Mouse (Mus musculus): ENCODE data around the gene Rhbdd1. TPM values are rescaled to one million over a fixed set of nuclear protein-coding genes. Genes with fewer than 3 reads are reported as not detected.

Gene Rhbdd1
- total and polyA plus RNA-seq, 3 experiments, result 7.5 to 10.4 TPM; not detected in 1

DNA sequence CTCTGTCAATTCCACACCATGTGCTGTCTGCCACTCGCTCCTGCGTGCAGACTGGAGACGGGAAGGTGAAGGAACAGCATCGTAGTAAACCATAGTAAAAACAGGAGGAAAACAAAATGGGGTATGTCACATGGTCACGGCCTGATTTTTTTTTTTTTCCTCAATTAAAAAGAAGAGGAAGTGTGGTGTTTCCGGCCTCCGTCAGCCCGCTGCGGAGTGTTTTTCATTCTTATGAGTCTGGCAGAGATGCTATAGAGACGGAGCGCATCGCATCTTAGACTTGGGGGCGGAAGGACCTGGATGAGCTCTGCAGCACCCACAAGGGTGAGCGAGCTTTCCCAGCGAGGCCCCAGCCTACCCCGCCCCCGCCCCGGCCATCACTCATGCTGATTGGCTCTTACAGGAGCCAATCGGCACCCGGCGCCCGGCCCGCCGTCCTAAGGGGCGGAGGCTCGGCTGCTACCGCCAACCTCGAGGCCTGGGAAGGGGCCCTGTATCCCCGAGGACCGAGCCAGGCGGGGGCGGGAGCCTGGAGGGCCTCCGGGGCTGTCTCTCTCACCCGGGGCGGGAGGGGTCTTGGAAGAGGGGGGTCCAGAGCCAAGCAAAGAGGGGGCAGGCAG, 33.1 kb upstream of the Rhbdd1 start:
- H3K27ac ChIP-seq (ENCODE audit: control insufficient read depth, low read depth, low read length), result no peak overlapping the region
- H3K4me3 ChIP-seq (ENCODE audit: control insufficient read depth in 1 of 2, insufficient read depth in 1 of 2, low read depth in 2 of 2, low read length in 2 of 2), result no peak overlapping the region
- H3K27me3 ChIP-seq (ENCODE audit: control insufficient read depth in 1 of 2, insufficient read depth in 2 of 2, low read length in 2 of 2), result no peaks in the 10 kb centered on the region
- H3K9ac ChIP-seq (ENCODE audit: control insufficient read depth, low read depth, low read length, poor library complexity, severe bottlenecking), result no peak overlapping the region
- TF ChIP-seq POLR2AphosphoS5 (IDR thresholded peaks at IDR 0.05; ENCODE audit: borderline replicate concordance, low read depth, low read length), result no peak
- no peak for TF ChIP-seq SMC3 (IDR thresholded peaks at IDR 0.05; ENCODE audit: low read depth, low read length)
- no peak for TF ChIP-seq MYB (IDR thresholded peaks at IDR 0.05; ENCODE audit: low read depth, low read length)
- TF ChIP-seq MYC (IDR thresholded peaks at IDR 0.05; ENCODE audit: low read depth, low read length), result no peak
- TF ChIP-seq TBP (IDR thresholded peaks at IDR 0.05; ENCODE audit: low read depth, low read length), result no peak
- TF ChIP-seq BHLHE40 (IDR thresholded peaks at IDR 0.05; ENCODE audit: borderline replicate concordance, low read depth, low read length), result no peak
- no peak for TF ChIP-seq ZMIZ1 (IDR thresholded peaks at IDR 0.05; ENCODE audit: low read depth, low read length)
- no peak for TF ChIP-seq TAL1 (IDR thresholded peaks at IDR 0.05; ENCODE audit: low read length)
- no peak for TF ChIP-seq POLR2AphosphoS2 (IDR thresholded peaks at IDR 0.05; ENCODE audit: low read length)
- no peak for TF ChIP-seq EP300 (IDR thresholded peaks at IDR 0.05; ENCODE audit: low read depth in 1 of 2, low read length in 2 of 2)
- no peak for TF ChIP-seq MXI1 (IDR thresholded peaks at IDR 0.05; ENCODE audit: low read depth, low read length)
- no peak for TF ChIP-seq GABPA (IDR thresholded peaks at IDR 0.05; ENCODE audit: low read depth, low read length)
- TF ChIP-seq MEF2A (IDR thresholded peaks at IDR 0.05; ENCODE audit: extremely low read depth, insufficient replicate concordance, low read depth, low read length, poor library complexity, severe bottlenecking), result no peak
- TF ChIP-seq E2F4 (IDR thresholded peaks at IDR 0.05; ENCODE audit: borderline replicate concordance, low read depth, low read length), result no peak
- TF ChIP-seq ZKSCAN1 (IDR thresholded peaks at IDR 0.05; ENCODE audit: low read depth, low read length), result no peak
- TF ChIP-seq POLR2A (IDR thresholded peaks at IDR 0.05; ENCODE audit: control insufficient read depth in 1 of 2, insufficient read depth in 1 of 2, low read depth in 1 of 2, low read length in 2 of 2, poor library complexity in 1 of 2), result no peak
- TF ChIP-seq ZC3H11A (IDR thresholded peaks at IDR 0.05; ENCODE audit: low read depth, low read length), result no peak
- DNase-seq (ENCODE audit: low read depth, low spot score), result no peak
- H3K9me3 ChIP-seq (replicated peaks; ENCODE audit: insufficient read depth, low read length), result no peaks in the 10 kb centered on the region
- no peaks in the 10 kb centered on the region for H3K4me1 ChIP-seq (ENCODE audit: control insufficient read depth in 1 of 2, insufficient read depth in 2 of 2, low read length in 2 of 2)
- H3K79me2 ChIP-seq (ENCODE audit: control insufficient read depth, insufficient read depth, low read length, poor library complexity), result no peaks in the 10 kb centered on the region
- no peaks in the 10 kb centered on the region for H3K36me3 ChIP-seq (ENCODE audit: control insufficient read depth in 1 of 2, insufficient read depth in 2 of 2, low read length in 2 of 2)

DNA sequence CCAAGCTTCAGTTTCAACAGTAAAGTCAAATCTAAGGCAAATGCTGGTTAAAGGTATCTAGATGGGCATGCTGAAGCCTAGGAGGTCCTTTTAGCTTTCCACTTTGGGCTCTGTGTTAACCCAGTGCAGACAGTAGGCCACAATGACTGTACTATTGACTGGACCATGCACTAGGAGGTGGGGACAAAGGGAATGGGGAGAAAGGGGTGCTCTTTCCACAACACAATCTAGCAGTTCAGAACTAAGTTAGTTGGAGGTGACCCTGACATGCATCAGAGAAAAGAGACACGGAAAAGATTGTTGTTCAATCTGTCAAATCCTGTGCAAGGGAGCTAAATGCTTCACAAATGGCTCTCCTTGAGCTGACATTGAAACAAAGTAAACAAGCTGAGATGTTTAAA, 32.4 kb upstream of the Rhbdd1 start:
- no peak overlapping the region for H3K4me3 ChIP-seq (ENCODE audit: control insufficient read depth in 1 of 2, insufficient read depth in 1 of 2, low read depth in 2 of 2, low read length in 2 of 2)
- no peaks in the 10 kb centered on the region for H3K36me3 ChIP-seq (ENCODE audit: control insufficient read depth in 1 of 2, insufficient read depth in 2 of 2, low read length in 2 of 2)
- H3K79me2 ChIP-seq (ENCODE audit: control insufficient read depth, insufficient read depth, low read length, poor library complexity), result no peaks in the 10 kb centered on the region
- H3K27me3 ChIP-seq (ENCODE audit: control insufficient read depth in 1 of 2, insufficient read depth in 2 of 2, low read length in 2 of 2), result no peaks in the 10 kb centered on the region
- TF ChIP-seq TBP (IDR thresholded peaks at IDR 0.05; ENCODE audit: low read depth, low read length), result no peak
- TF ChIP-seq ZKSCAN1 (IDR thresholded peaks at IDR 0.05; ENCODE audit: low read depth, low read length), result no peak
- TF ChIP-seq ETS1 (IDR thresholded peaks at IDR 0.05; ENCODE audit: low read depth, low read length), result no peak
- TF ChIP-seq ELF1 (IDR thresholded peaks at IDR 0.05; ENCODE audit: low read depth, low read length), result no peak
- no peak overlapping the region for H3K27ac ChIP-seq (ENCODE audit: control insufficient read depth, low read depth, low read length)
- no peak overlapping the region for H3K9ac ChIP-seq (ENCODE audit: control insufficient read depth, low read depth, low read length, poor library complexity, severe bottlenecking)
- no peaks in the 10 kb centered on the region for H3K4me1 ChIP-seq (ENCODE audit: control insufficient read depth in 1 of 2, insufficient read depth in 2 of 2, low read length in 2 of 2)
- DNase-seq (ENCODE audit: low read depth, low spot score), result no peak
- no peaks in the 10 kb centered on the region for H3K9me3 ChIP-seq (replicated peaks; ENCODE audit: insufficient read depth, low read length)

Data from MEL (cell line).